Mouse (Mus musculus): Measurements from ENCODE around the gene Acvr2a. TPM values are rescaled to one million over a fixed set of nuclear protein-coding genes. Genes with fewer than 3 reads are reported as not detected.

Gene Acvr2a
- polyA plus RNA-seq, 1 experiment from 2014 or later = 26.2 TPM

Other genes with a start within 250 kb of the Acvr2a start
- 25.6 and 33.5 TPM in 2 replicates for gene Mbd5, start 135.4 kb downstream of the Acvr2a start, polyA plus RNA-seq (2016; fragmentation: Nextera tagmentation; extraction: Ambion mirVana)
- gene Orc4, start 136.2 kb downstream of the Acvr2a start, polyA plus RNA-seq (2016; fragmentation: Nextera tagmentation; extraction: Ambion mirVana) = 129 and 135 TPM in 2 replicates